Mouse (Mus musculus): ENCODE measurements around the gene Scgb1b15. TPM values are rescaled to one million over a fixed set of nuclear protein-coding genes. Genes with fewer than 3 reads are reported as not detected.

Gene Scgb1b15
- not detected for polyA plus RNA-seq (2017; shearing (Covaris generic))

DNA sequence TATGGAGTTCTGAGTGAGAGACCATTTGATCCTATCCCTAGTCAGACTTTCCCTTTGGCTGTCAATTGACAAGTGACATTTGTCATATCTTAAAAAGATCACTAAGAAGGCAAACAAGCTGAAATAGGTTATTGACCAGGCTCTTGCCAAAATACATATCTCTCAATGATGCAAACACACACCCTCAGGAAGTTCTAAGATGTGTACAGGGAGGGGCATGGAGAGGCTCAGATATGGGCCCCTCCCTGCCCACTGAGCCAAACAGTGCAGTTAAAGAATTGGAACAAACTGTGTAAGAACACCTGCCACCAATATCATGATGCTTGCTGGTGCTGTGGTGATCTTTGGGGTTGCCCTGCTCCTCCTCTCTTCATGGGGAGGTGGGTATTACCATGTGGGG is at the start of gene Scgb1b15:
TSS of gene Scgb1b15 (plus strand) at position 301 of the 400 bp plus-strand sequence.

DNA sequence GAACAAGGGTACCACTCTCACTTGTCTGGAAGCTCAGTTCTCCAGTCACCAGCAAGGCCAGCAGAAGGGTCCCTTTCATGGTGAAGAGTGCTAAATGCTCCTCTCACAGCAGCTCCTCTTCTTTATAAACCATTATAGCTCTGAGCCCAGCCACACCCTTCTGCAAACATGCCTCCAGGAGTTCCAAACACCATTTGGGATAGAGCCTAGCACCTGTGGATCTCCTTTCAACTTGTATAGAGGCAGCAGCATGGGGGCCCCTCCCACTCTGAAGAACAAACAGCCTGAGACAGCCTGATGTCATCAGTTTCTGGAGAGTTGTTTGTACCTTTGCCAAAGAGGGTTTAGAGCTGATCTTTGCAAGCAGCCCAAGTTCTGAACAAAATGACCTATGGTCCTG is 6.8 kb upstream of the Scgb1b15 start, which contains the start of gene Scgb2b15:
TSS of gene Scgb2b15 (minus strand) at position 101 of the 400 bp plus-strand sequence.

Other genes with a start within 250 kb of the Scgb1b15 start
- gene Scgb2b15, start 6.9 kb upstream of the Scgb1b15 start, polyA plus RNA-seq (2017; shearing (Covaris generic)): not detected
- not detected for gene Scgb2b17, start 220.0 kb downstream of the Scgb1b15 start, polyA plus RNA-seq (2017; shearing (Covaris generic))
- not detected for gene Scgb1b17, start 226.9 kb downstream of the Scgb1b15 start, polyA plus RNA-seq (2017; shearing (Covaris generic))